Mouse (Mus musculus) midbrain, embryonic 11.5 days (tissue): ENCODE measurements around the gene Txndc15. TPM values are rescaled to one million over a fixed set of nuclear protein-coding genes. Genes with fewer than 3 reads are reported as not detected.
"Not testable (repeated sequence)": the region's sequence is repeated elsewhere in the genome, so short reads cannot be mapped to it uniquely, and the experiment has no call there.

Experiments used
- ATAC-seq: fragments of 200-750 bp; cut with Nextera tagmentation; 2 replicates; pipeline ENCODE4 v1.8.0; 2017; ENCODE audit warnings: moderate TSS enrichment, moderate library complexity; ENCODE audit not compliant: low FRiP score
- DNase-seq: peaks from one replicate; pipeline ENCODE4 v3.0.0; 2015; ENCODE audit warnings: low spot score; ENCODE audit errors: missing footprints
- H3K27ac ChIP-seq: fragments of 300-500 bp; sonication (generic); 2 replicates; pipeline ENCODE4 v1.5.1; 2014; ENCODE audit warnings: low read depth, low read length
- H3K27me3 ChIP-seq: fragments of 300-500 bp; sonication (generic); 2 replicates; pipeline ENCODE4 v1.6.1; 2014; ENCODE audit warnings: mild to moderate bottlenecking, low read length, moderate library complexity, mixed read lengths; ENCODE audit not compliant: control insufficient read depth, insufficient read depth
- H3K36me3 ChIP-seq: fragments of 300-500 bp; sonication (generic); 2 replicates; pipeline ENCODE4 v1.6.1; 2014; ENCODE audit warnings: mild to moderate bottlenecking, low read length, moderate library complexity, mixed read lengths; ENCODE audit not compliant: control insufficient read depth, insufficient read depth
- H3K4me1 ChIP-seq: fragments of 300-500 bp; sonication (generic); 2 replicates; pipeline ENCODE4 v1.6.1; 2014; ENCODE audit warnings: low read length; ENCODE audit not compliant: control insufficient read depth, insufficient read depth
- H3K4me2 ChIP-seq: fragments of 300-500 bp; sonication (generic); 2 replicates; pipeline ENCODE4 v1.6.1; 2014; ENCODE audit warnings: mild to moderate bottlenecking, moderate library complexity
- H3K4me3 ChIP-seq: fragments of 300-500 bp; sonication (generic); 2 replicates; pipeline ENCODE4 v1.5.1; 2014; ENCODE audit warnings: low read depth, low read length
- H3K9ac ChIP-seq: fragments of 300-500 bp; sonication (generic); 2 replicates; pipeline ENCODE4 v1.6.1; 2014; ENCODE audit warnings: low read length
- H3K9me3 ChIP-seq: fragments of 300-500 bp; sonication (generic); 2 replicates; pipeline ENCODE4 v1.6.1; 2016; ENCODE audit warnings: low read length; ENCODE audit not compliant: control insufficient read depth
- WGBS: fragments of 180-500 bp; shearing (Covaris S2); extraction: QIAGEN DNeasy Blood & Tissue Kit; methylation state at CpG from one replicate; pipeline ENCODE4 v1.1.7; 2014; 5-methylcytosine and 5-hydroxymethylcytosine counted together
- polyA plus RNA-seq: library from polyadenylated mRNA; unstranded; fragments of >200 nt; fragmentation: Nextera tagmentation; extraction: Ambion mirVana; gene quantifications from 2 replicates; pipeline ENCODE4 v1.2.1, GENCODE M21; 2014

Txndc15 gene
- polyA plus RNA-seq, 1 experiment from 2014 or later, result 91.4 TPM

DNA sequence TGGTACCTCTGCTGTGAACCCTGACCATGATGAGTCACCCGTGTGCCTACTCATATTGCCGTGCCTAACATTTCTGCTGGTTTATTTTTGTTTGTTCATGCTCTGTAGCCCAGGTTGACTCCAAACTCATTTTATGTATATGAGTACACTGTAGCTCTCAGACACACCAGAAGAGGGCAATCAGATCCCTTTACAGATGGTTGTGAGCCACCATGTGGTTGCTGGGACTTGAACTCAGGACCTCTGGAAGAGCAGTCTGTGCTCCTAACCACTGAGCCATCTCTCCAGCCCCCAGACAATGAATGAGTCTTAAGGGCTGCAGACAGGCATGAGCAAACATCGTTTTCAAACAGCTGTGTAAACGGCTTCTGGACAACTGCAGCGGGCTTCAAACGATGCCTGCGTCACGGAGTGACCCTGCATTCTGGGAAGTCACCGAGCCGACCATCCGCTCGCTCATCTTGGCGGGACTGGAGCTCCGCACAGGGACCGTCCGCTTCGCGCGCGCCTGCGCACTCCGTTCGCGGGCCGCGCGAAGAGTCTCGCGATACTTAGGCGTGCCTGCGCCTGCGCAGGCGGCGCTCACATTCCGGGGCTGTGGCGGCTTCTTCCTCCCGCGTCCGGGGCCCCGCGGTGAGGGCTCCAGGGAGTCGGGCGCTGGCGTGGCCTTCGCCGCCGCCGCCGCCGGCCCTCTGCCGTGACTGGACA is 21.8 kb upstream of the Txndc15 start, which contains the start of gene B230219D22Rik:
Gene B230219D22Rik, plus strand, starts transcription at position 590 of the 708 bp plus-strand sequence.
- no peaks in the 10 kb centered on the region for H3K36me3 ChIP-seq
- peak within 1 kb of the TSS; percentile 92 for H3K27ac ChIP-seq
- H3K27me3 ChIP-seq, result no peaks in the 10 kb centered on the region
- peak; percentile 97 for ATAC-seq
- H3K4me3 ChIP-seq, result peak within 1 kb of the TSS; percentile 97
- H3K9ac ChIP-seq, result peak within 1 kb of the TSS; percentile 99
- DNase-seq, result peak; percentile 99
- 2% methylated on average over 50 of the region's 51 CpGs for WGBS
- H3K4me1 ChIP-seq, result peaks cover 21% of the 10 kb centered on the region
- peak within 1 kb of the TSS; percentile 76 for H3K4me2 ChIP-seq
- H3K9me3 ChIP-seq, result no peaks in the 10 kb centered on the region

DNA sequence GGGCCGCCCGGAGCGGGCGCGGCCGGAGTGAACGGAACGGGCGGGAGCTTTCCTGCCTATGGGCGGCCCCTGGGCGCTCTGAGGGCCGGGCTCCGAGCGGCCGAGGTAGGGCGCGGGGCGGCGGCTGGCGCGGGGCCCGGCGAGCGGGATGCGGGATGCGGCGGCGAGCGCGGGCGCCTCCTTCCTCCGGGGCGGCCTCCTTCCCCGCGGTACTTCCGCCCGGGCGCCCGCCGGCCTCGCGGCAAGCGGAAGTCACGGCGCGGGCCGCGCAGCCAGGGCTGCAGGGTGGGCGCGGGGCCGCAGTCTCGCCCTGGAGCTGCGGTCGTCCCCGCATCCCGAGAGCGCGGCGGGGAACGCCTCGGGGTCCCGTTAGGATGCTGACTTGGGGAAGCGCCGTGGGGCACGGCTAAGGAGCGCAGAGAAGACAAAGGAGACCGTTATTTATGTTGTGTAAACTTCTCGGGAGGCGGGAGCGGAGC is 21.2 kb upstream of the Txndc15 start:
- H3K4me1 ChIP-seq, result peaks cover 15% of the 10 kb centered on the region
- peak overlapping the region; percentile 76 for H3K4me2 ChIP-seq
- no peaks in the 10 kb centered on the region for H3K27me3 ChIP-seq
- DNase-seq, result peak; percentile 93
- H3K4me3 ChIP-seq, result peak overlapping the region; percentile 97
- no peaks in the 10 kb centered on the region; the same call in 1 of the 2 replicates for H3K36me3 ChIP-seq
- H3K27ac ChIP-seq, result peak overlapping the region; percentile 92
- H3K9me3 ChIP-seq, result no peaks in the 10 kb centered on the region
- peak; percentile 74; the same call in 1 of the 2 replicates for ATAC-seq
- H3K9ac ChIP-seq, result peak overlapping the region; percentile 99
- under 1% methylated on average over 49 of the region's 70 CpGs for WGBS

DNA sequence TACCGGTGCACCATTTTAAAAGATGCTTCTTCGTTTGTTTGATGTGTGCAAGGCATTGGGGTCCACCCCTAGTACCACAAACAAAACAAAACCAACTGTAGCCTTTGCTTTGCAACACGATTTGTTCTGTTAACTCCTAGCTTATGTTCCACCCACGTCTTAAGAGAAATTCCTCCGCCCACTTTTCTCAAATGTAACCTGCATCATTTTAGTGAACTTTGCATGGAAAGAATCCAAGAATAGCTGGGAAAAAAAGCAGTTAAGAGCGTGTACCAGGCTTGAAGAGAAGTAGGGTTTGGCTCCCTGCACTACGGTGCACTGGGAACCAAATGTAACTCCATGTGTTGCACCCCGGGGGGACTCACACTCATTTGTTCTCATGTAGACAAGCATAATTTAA is 20.3 kb upstream of the Txndc15 start:
- Histone ChIP-seq H3K27ac (no peak overlapping the region; the same call in 1 of the 2 replicates), H3K4me1 (peaks cover 15% of the 10 kb centered on the region), H3K9me3 (no peaks in the 10 kb centered on the region), H3K36me3 (peaks cover 7% of the 10 kb centered on the region; the same call in 1 of the 2 replicates), H3K4me2 (peak overlapping the region; percentile 76), H3K9ac (peak overlapping the region; percentile 99), H3K27me3 (no peaks in the 10 kb centered on the region), H3K4me3 (peak overlapping the region; percentile 97)
- peak; percentile 89 for DNase-seq
- ATAC-seq, result no peak
- 24% methylated on average over 8 of the region's 8 CpGs for whole genome bisulfite sequencing

DNA sequence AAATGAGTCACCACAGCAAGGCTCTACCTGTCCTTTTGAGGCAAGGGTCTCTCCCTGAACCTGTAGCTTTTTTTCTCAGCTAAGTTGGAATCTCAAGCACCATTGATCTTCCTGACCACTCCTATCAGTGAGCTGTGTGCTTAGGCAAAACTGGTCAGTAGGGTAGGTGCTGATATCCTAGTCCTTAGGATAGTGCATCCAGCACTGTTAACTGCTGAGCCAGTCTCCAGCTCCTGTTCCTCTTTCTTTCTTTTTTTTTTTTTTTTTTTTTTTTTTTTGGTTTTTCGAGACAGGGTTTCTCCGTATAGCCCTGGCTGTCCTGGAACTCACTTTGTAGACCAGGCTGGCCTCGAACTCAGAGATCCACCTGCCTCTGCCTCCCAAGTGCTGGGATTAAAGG is 18.5 kb upstream of the Txndc15 start:
- not testable (repeated sequence) for H3K27me3 ChIP-seq, H3K9ac ChIP-seq, ATAC-seq, H3K27ac ChIP-seq, H3K9me3 ChIP-seq, DNase-seq, H3K4me3 ChIP-seq, H3K4me2 ChIP-seq
- peaks cover 15% of the 10 kb centered on the region for H3K4me1 ChIP-seq
- peaks cover 18% of the 10 kb centered on the region; the same call in 1 of the 2 replicates for H3K36me3 ChIP-seq
- no CpG with 5 or more reads among the region's 3 CpGs for WGBS

DNA sequence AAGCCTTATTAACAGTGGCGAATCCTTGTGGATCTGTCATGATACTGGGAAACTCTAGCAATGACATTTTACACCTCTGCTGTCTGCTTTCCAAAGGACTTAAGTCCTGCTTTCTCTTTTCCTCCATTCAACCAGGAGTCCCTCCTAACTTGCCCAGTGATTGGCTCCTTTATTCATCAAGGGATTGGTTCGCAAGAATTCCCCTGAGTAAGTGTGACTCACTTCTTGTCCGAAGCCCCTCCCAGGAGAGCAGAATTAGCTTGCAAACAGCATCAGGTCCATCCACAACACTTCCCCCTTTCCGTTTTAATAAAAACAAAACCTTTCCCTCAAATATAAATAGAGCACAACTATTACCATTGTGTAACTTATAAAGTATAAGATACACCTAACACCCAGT is 10.1 kb upstream of the Txndc15 start:
- DNase-seq (no peak), ATAC-seq (no peak)
- Histone ChIP-seq H3K9me3 (no peaks in the 10 kb centered on the region), H3K4me2 (no peak overlapping the region), H3K27ac (no peak overlapping the region), H3K4me1 (no peaks in the 10 kb centered on the region), H3K9ac (no peak overlapping the region), H3K36me3 (peaks cover 21% of the 10 kb centered on the region), H3K4me3 (no peak overlapping the region), H3K27me3 (no peaks in the 10 kb centered on the region)
- 95% methylated on average over 4 of the region's 4 CpGs for WGBS

DNA sequence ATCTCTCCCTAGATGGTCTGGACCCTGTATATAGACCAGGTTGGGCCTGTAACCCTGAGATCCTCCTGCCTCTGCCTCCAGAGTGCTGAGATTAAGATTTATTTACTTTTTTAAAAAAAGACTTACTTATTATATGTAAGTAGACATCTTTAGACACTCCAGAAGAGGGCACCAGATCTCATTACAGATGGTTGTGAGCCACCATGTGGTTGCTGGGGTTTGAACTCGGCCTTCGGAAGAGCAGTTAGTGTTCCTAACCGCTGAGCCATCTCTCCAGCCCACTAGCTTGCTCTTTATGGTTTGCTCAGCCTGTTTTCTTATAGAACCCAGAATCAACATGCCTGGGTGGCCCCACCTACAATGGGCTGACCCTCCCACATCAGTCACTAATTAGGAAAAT is 1.6 kb upstream of the Txndc15 start:
- Histone ChIP-seq H3K4me3 (no peak overlapping the region), H3K9me3 (no peaks in the 10 kb centered on the region), H3K27me3 (no peaks in the 10 kb centered on the region), H3K9ac (no peak overlapping the region), H3K27ac (no peak overlapping the region), H3K4me2 (no peak overlapping the region), H3K4me1 (peaks cover 6% of the 10 kb centered on the region; the same call in 1 of the 2 replicates), H3K36me3 (no peaks in the 10 kb centered on the region)
- WGBS, result 92% methylated on average over 3 of the region's 3 CpGs
- ATAC-seq (no peak), DNase-seq (no peak)

DNA sequence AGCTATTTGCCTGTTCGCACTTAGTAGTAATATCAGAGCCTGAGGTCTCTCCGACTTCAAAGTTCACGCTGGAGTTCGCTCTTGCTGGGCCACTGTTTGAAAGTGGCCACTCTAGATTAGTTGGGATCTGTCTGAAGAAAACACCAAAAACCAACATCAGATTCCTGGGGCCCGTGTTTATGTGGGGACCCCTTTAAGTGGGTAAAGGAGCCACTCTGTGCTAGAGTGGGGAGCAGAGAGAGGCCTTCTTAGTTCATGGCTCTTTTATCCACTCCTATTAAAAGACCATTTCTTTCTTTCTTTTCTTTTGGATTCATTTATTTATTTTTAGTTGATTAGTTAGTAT is 690 bp downstream of the Txndc15 start:
- Histone ChIP-seq H3K9me3 (no peaks in the 10 kb centered on the region), H3K36me3 (peaks cover 6% of the 10 kb centered on the region; the same call in 1 of the 2 replicates), H3K27me3 (no peaks in the 10 kb centered on the region), H3K27ac (peak overlapping the region; percentile 67), H3K4me3 (peak overlapping the region; percentile 94), H3K4me2 (peak overlapping the region; percentile 65), H3K4me1 (peaks cover 6% of the 10 kb centered on the region; the same call in 1 of the 2 replicates), H3K9ac (peak overlapping the region; percentile 96)
- DNase-seq (no peak), ATAC-seq (peak; percentile 13; the same call in 1 of the 2 replicates)
- WGBS, result 16% methylated on average over 5 of the region's 5 CpGs

DNA sequence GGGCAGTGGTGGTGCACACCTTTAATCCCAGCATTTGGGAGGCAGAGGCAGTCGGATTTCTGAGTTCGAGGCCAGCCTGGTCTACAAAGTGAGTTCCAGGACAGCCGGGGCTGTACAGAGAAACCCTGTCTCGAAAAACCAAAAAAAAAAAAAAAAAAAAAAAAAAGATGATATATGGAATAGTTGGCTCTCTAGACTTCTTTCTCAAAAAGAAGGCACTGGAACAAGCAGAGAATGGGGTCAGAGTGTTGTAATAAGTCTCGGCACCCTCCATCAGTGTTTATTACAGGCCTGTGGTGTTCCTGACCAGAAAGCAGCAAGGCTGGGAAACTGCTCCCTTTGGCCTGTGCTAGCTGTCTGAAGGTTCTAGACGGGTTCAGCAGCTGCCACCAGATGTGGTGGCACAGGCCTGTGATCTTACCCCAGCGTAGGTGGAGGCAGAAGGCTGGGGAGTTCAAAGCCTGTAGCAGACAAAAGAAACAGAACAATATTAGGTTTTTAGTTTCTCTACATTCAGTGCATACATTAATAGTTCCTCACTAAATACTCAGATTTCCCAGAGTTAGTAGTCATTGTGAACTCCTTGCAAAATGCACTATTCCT is 1.6 kb downstream of the Txndc15 start:
- no peak for ATAC-seq

DNA sequence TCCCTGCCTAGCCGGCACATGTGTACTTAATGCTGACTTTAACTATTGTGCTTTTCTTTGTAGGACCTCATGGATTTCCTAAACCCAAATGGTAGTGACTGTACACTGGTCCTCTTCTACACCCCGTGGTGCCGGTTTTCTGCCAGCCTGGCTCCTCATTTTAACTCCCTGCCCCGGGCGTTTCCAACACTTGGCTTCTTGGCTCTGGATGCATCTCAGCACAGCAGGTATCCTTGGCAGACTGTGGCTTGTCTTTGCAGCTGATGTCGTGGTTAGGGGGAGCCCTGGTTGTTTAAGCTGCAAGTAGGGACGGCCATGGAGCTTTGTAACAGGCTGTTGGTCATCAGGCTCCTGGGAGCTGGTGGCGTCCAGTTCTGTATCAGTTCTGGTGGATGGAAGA is 7.1 kb downstream of the Txndc15 start:
- DNase-seq (no peak), ATAC-seq (no peak)
- Histone ChIP-seq H3K4me2 (no peak overlapping the region), H3K4me1 (no peaks in the 10 kb centered on the region), H3K9ac (no peak overlapping the region), H3K36me3 (peaks cover 15% of the 10 kb centered on the region; the same call in 1 of the 2 replicates), H3K9me3 (no peaks in the 10 kb centered on the region), H3K27ac (no peak overlapping the region), H3K4me3 (no peak overlapping the region), H3K27me3 (no peaks in the 10 kb centered on the region)
- 80% methylated on average over 8 of the region's 8 CpGs for WGBS

More for the DNA sequence above, 1.6 kb downstream of the Txndc15 start:
- no peak overlapping the region for H3K9ac ChIP-seq
- WGBS, result 81% methylated on average over 7 of the region's 7 CpGs
- H3K4me3 ChIP-seq, result no peak overlapping the region
- H3K4me1 ChIP-seq, result peaks cover 6% of the 10 kb centered on the region; the same call in 1 of the 2 replicates
- H3K36me3 ChIP-seq, result peaks cover 6% of the 10 kb centered on the region; the same call in 1 of the 2 replicates
- DNase-seq, result no peak
- no peak overlapping the region for H3K27ac ChIP-seq
- H3K4me2 ChIP-seq, result no peak overlapping the region; the same call in 1 of the 2 replicates
- no peaks in the 10 kb centered on the region for H3K9me3 ChIP-seq
- H3K27me3 ChIP-seq, result no peaks in the 10 kb centered on the region
